ENCODE assay signal across 17 mouse cellular contexts in genomic region chr10:77287626-77288025, GRCm38 (mm10). TPM values are rescaled to one million over a fixed set of nuclear protein-coding genes. Genes with fewer than 3 reads are reported as not detected.
DNase-seq lines count a peak whose midpoint lies in the region; ATAC-seq lines count a peak whose summit lies in the region.
"Had no signal": no experiment of that assay in that cellular context is flagged by ENCODE, and none has a peak within 500 bp of the region (broad histone marks: within the 10 kb centered on the region; RNA-seq: fewer than 3 reads in every experiment).

No protein-coding gene starts in this region.

- no peaks in the 10 kb centered on the region for H3K36me3 ChIP-seq in heart, embryonic 13.5 days
- H3K36me3 ChIP-seq in midbrain, embryonic 10.5 days: no peaks in the 10 kb centered on the region
- H3K36me3 ChIP-seq in midbrain, embryonic 11.5 days (ENCODE audit: control insufficient read depth, insufficient read depth, low read length): no peaks in the 10 kb centered on the region
- H3K36me3 ChIP-seq in neural tube, embryonic 15.5 days: no peaks in the 10 kb centered on the region
- H3K36me3 ChIP-seq: embryonic facial prominence, embryonic 13.5 days; hindbrain, embryonic 15.5 days had no signal

- ATAC-seq in heart, embryonic 13.5 days (ENCODE audit: extremely low read depth, insufficient number of reproducible peaks, low FRiP score, low TSS enrichment): no peak
- no peak for ATAC-seq in midbrain, embryonic 11.5 days (ENCODE audit: low FRiP score)
- ATAC-seq in neural tube, embryonic 15.5 days (ENCODE audit: low FRiP score): no peak
- ATAC-seq: forebrain, embryonic 14.5 days; intestine, embryonic 16.5 days had no signal

- H3K4me3 ChIP-seq in heart, embryonic 13.5 days: no peak overlapping the region
- H3K4me3 ChIP-seq in midbrain, embryonic 10.5 days: no peak overlapping the region
- no peak overlapping the region for H3K4me3 ChIP-seq in midbrain, embryonic 11.5 days (ENCODE audit: low read depth, low read length)
- no peak overlapping the region for H3K4me3 ChIP-seq in neural tube, embryonic 15.5 days (replicated peaks)
- H3K4me3 ChIP-seq: embryonic facial prominence, embryonic 13.5 days; heart, embryonic 12.5 days; hindbrain, embryonic 15.5 days had no signal

- WGBS in heart, embryonic 13.5 days: 70% methylated on average over 8 of the region's 8 CpGs
- WGBS in midbrain, embryonic 10.5 days: 89% methylated on average over 8 of the region's 8 CpGs
- WGBS in midbrain, embryonic 11.5 days: 86% methylated on average over 8 of the region's 8 CpGs
- 91% methylated on average over 8 of the region's 8 CpGs for WGBS in neural tube, embryonic 15.5 days

- no peaks in the 10 kb centered on the region for H3K27me3 ChIP-seq in heart, embryonic 13.5 days (replicated peaks)
- no peaks in the 10 kb centered on the region for H3K27me3 ChIP-seq in midbrain, embryonic 10.5 days (ENCODE audit: low read depth, poor library complexity, severe bottlenecking)
- no peaks in the 10 kb centered on the region for H3K27me3 ChIP-seq in midbrain, embryonic 11.5 days (ENCODE audit: control insufficient read depth, insufficient read depth, low read length)
- no peaks in the 10 kb centered on the region for H3K27me3 ChIP-seq in neural tube, embryonic 15.5 days (replicated peaks)
- H3K27me3 ChIP-seq: heart, embryonic 12.5 days; hindbrain, embryonic 15.5 days had no signal

- peak; percentile 65 for DNase-seq in adrenal gland, postnatal 14 days
- no peak for DNase-seq in adrenal gland, adult 2 months
- no peak for DNase-seq in heart, adult 8-10 months (ENCODE audit: low spot score)
- peak; percentile 9 for DNase-seq in midbrain, embryonic 10.5 days (ENCODE audit: low spot score)
- no peak for DNase-seq in midbrain, embryonic 11.5 days (ENCODE audit: low spot score, missing footprints)
- DNase-seq: cerebellum, adult 18-20 months; cerebellum, adult 9-11 months; cerebellum, postnatal 36 days; gastrocnemius, postnatal 36 days; heart, postnatal 10 days had no signal

- peak overlapping the region; percentile 47 for H3K27ac ChIP-seq in heart, embryonic 13.5 days (replicated peaks)
- H3K27ac ChIP-seq in midbrain, embryonic 10.5 days (replicated peaks): no peak overlapping the region
- no peak overlapping the region for H3K27ac ChIP-seq in midbrain, embryonic 11.5 days (ENCODE audit: low read depth, low read length)
- H3K27ac ChIP-seq in neural tube, embryonic 15.5 days (replicated peaks): no peak overlapping the region
- H3K27ac ChIP-seq: embryonic facial prominence, embryonic 13.5 days; hindbrain, embryonic 15.5 days had no signal

- H3K9me3 ChIP-seq in heart, embryonic 13.5 days: no peaks in the 10 kb centered on the region
- no peaks in the 10 kb centered on the region for H3K9me3 ChIP-seq in midbrain, embryonic 10.5 days (replicated peaks)
- H3K9me3 ChIP-seq in midbrain, embryonic 11.5 days (ENCODE audit: control insufficient read depth, low read length): no peaks in the 10 kb centered on the region
- no peaks in the 10 kb centered on the region for H3K9me3 ChIP-seq in neural tube, embryonic 15.5 days (replicated peaks)
- H3K9me3 ChIP-seq: embryonic facial prominence, embryonic 13.5 days; heart, embryonic 12.5 days; hindbrain, embryonic 15.5 days had no signal

- peaks cover 60% of the 10 kb centered on the region for H3K4me1 ChIP-seq in heart, embryonic 13.5 days
- peaks cover 5% of the 10 kb centered on the region; the same call in 1 of the 2 replicates for H3K4me1 ChIP-seq in midbrain, embryonic 10.5 days
- H3K4me1 ChIP-seq in midbrain, embryonic 11.5 days (ENCODE audit: control insufficient read depth, insufficient read depth, low read length): no peaks in the 10 kb centered on the region
- H3K4me1 ChIP-seq in neural tube, embryonic 15.5 days: peaks cover 13% of the 10 kb centered on the region
- H3K4me1 ChIP-seq: hindbrain, embryonic 15.5 days had no signal

- no peak overlapping the region for H3K4me2 ChIP-seq in heart, embryonic 13.5 days
- H3K4me2 ChIP-seq in midbrain, embryonic 11.5 days: no peak overlapping the region
- no peak overlapping the region for H3K4me2 ChIP-seq in neural tube, embryonic 15.5 days
- H3K4me2 ChIP-seq: embryonic facial prominence, embryonic 13.5 days; heart, embryonic 12.5 days; hindbrain, embryonic 15.5 days had no signal

- H3K9ac ChIP-seq in heart, embryonic 13.5 days: no peak overlapping the region
- no peak overlapping the region for H3K9ac ChIP-seq in midbrain, embryonic 11.5 days (ENCODE audit: low read length)
- H3K9ac ChIP-seq in neural tube, embryonic 15.5 days (replicated peaks): no peak overlapping the region
- H3K9ac ChIP-seq: embryonic facial prominence, embryonic 13.5 days; heart, embryonic 12.5 days; hindbrain, embryonic 15.5 days had no signal

RNA-seq across cellular contexts. Expression of gene Pofut2, which starts 28.6 kb away (rescaled TPM):
- total RNA-seq in adrenal gland, postnatal 14 days (2021): 72.6 and 78.3 TPM in 2 replicates
- 10 to 100 TPM; 73.0 to 87.9 TPM for total RNA-seq in adrenal gland, adult 2 months (2021)
- polyA plus RNA-seq in adrenal gland, adult 2 months (2012; rRNA removed): 107 and 117 TPM in 2 replicates
- 120 and 122 TPM in 2 replicates for polyA plus RNA-seq in heart, embryonic 13.5 days (2015; fragmentation: Nextera tagmentation; extraction: Ambion mirVana)
- total RNA-seq in heart, adult 8-10 months (2022): 10 to 100 TPM; 42.1 to 48.1 (median 45.9) TPM
- 80.2 and 82.2 TPM in 2 replicates for polyA plus RNA-seq in midbrain, embryonic 10.5 days (2016; fragmentation: Nextera tagmentation; extraction: Ambion mirVana)
- polyA plus RNA-seq in midbrain, embryonic 11.5 days (2014; fragmentation: Nextera tagmentation; extraction: Ambion mirVana): 63.6 and 69.7 TPM in 2 replicates
- 57.5 and 63.9 TPM in 2 replicates for polyA plus RNA-seq in neural tube, embryonic 15.5 days (2015; fragmentation: Nextera tagmentation; extraction: Ambion mirVana)

Comparison
In these comparisons a context has a peak if more than half of its experiments do, and no peak if none do; other contexts are left out.
1. DNase-seq: peak in adrenal gland, postnatal 14 days (single experiment) and midbrain, embryonic 10.5 days (single experiment); none in adrenal gland, adult 2 months (single experiment), heart, adult 8-10 months (single experiment) and midbrain, embryonic 11.5 days (single experiment).